Mouse (Mus musculus) frontal cortex, postnatal 25 days (tissue): ENCODE data around the gene Zfp970.
"Not testable (repeated sequence)": the region's sequence is repeated elsewhere in the genome, so short reads cannot be mapped to it uniquely, and the experiment has no call there.

Source experiments
- DNase-seq, 2 experiments: peaks; one replicate each; pipeline ENCODE4 v3.0.0; 2022; ENCODE audit warnings: low spot score in 2 of 2

Zfp970 gene

GRCm38 (mm10) chr2:177464676-177465075 lies at the start of gene Zfp970:
TSS of gene Zfp970 (plus strand) at chr2:177464733.
- DNase-seq, result not testable (repeated sequence)

GRCm38 (mm10) chr2:177468222-177468621 lies 3.7 kb downstream of the Zfp970 start:
- DNase-seq, result not testable (repeated sequence)

GRCm38 (mm10) chr2:177472261-177472660 lies 7.7 kb downstream of the Zfp970 start:
- not testable (repeated sequence) for DNase-seq

- not testable (repeated sequence) for DNase-seq
Observed at GRCm38 (mm10) chr2:177481971-177482370, 17.4 kb downstream of the Zfp970 start.

- not testable (repeated sequence) for DNase-seq
Observed at GRCm38 (mm10) chr2:177483238-177483948, 18.9 kb downstream of the Zfp970 start.

- not testable (repeated sequence) for DNase-seq
Observed at GRCm38 (mm10) chr2:177498067-177498466, 33.5 kb downstream of the Zfp970 start, which contains the start of gene Gm14403. TSS of gene Gm14403 (plus strand) at chr2:177498215.

- DNase-seq, result not testable (repeated sequence)
Observed at GRCm38 (mm10) chr2:177499182-177499581, 34.6 kb downstream of the Zfp970 start.

GRCm38 (mm10) chr2:177505211-177505719 lies 40.7 kb downstream of the Zfp970 start:
- not testable (repeated sequence) for DNase-seq

GRCm38 (mm10) chr2:177511381-177511780 lies 46.8 kb downstream of the Zfp970 start:
- DNase-seq, result not testable (repeated sequence)

GRCm38 (mm10) chr2:177511972-177512371 lies 47.4 kb downstream of the Zfp970 start:
- DNase-seq, result not testable (repeated sequence)

- not testable (repeated sequence) for DNase-seq
Observed at GRCm38 (mm10) chr2:177513991-177514479, 49.5 kb downstream of the Zfp970 start.

GRCm38 (mm10) chr2:177517746-177518145 lies 53.2 kb downstream of the Zfp970 start:
- DNase-seq, result not testable (repeated sequence)

- DNase-seq, result not testable (repeated sequence)
Observed at GRCm38 (mm10) chr2:177518354-177518753, 53.8 kb downstream of the Zfp970 start.

- not testable (repeated sequence) for DNase-seq
Observed at GRCm38 (mm10) chr2:177518960-177519359, 54.4 kb downstream of the Zfp970 start.

GRCm38 (mm10) chr2:177520035-177520434 lies 55.5 kb downstream of the Zfp970 start:
- DNase-seq, result no peak

GRCm38 (mm10) chr2:177523061-177523460 lies 58.5 kb downstream of the Zfp970 start:
- DNase-seq, result no peak

GRCm38 (mm10) chr2:177523674-177524073 lies 59.1 kb downstream of the Zfp970 start:
- DNase-seq, result not testable (repeated sequence)

- not testable (repeated sequence) for DNase-seq
Observed at GRCm38 (mm10) chr2:177524171-177524570, 59.6 kb downstream of the Zfp970 start.
